In the genomic region with DNA sequence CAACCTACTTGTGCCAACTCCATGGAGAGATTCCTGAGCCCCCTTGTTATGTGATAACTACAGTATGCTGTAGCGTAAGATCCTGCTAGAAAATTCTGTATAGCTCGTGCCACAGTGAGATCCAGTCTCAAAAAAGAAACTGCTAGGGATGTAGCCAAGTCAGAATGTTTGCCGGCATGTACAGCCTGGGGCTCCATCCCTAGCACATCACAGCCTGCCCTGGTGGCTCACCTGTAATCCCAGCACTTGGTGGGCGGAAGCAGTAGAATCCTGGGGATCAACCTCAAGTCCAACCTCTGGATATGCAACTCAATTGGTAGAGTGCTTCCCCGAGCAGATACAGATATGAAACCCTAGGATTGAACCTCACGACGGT, we compare ENCODE assay signal across 8 mouse cellular contexts. TPM values are rescaled to one million over a fixed set of nuclear protein-coding genes. Genes with fewer than 3 reads are reported as not detected.
DNase-seq lines count a peak whose midpoint lies in the region; ATAC-seq and TF ChIP-seq lines count a peak whose summit lies in the region.

No protein-coding gene starts in this region.

- ATAC-seq in frontal cortex, adult (ENCODE audit: low TSS enrichment): peak; percentile 49
- peak; percentile 15; the same call in 1 of the 2 replicates for ATAC-seq in limb, embryonic 15.5 days (ENCODE audit: insufficient number of reproducible peaks, low FRiP score, low TSS enrichment, low read depth)
- ATAC-seq in stomach, postnatal 0 days (ENCODE audit: low FRiP score, low TSS enrichment): peak; percentile 38; the same call in 1 of the 2 replicates

- H3K4me1 ChIP-seq in testis, adult 2 months (ENCODE audit: control insufficient read depth, insufficient read depth, low read length): peaks cover 12% of the 10 kb centered on the region
- H3K4me1 ChIP-seq in limb, embryonic 15.5 days: peaks cover 29% of the 10 kb centered on the region
- H3K4me1 ChIP-seq in stomach, postnatal 0 days (replicated peaks; ENCODE audit: control insufficient read depth, insufficient read depth): peaks cover 6% of the 10 kb centered on the region; the same call in 1 of the 2 replicates

- peak overlapping the region; percentile 96 for H3K4me3 ChIP-seq in testis, adult 2 months (ENCODE audit: control insufficient read depth, low read depth, low read length)
- H3K4me3 ChIP-seq in limb, embryonic 15.5 days: peak overlapping the region; percentile 98
- H3K4me3 ChIP-seq in stomach, postnatal 0 days (ENCODE audit: low read depth, low read length): peak overlapping the region; percentile 100

- no peaks in the 10 kb centered on the region for H3K27me3 ChIP-seq in testis, adult 2 months (ENCODE audit: control insufficient read depth, insufficient read depth, low read length)
- H3K27me3 ChIP-seq in limb, embryonic 15.5 days: no peaks in the 10 kb centered on the region
- no peaks in the 10 kb centered on the region for H3K27me3 ChIP-seq in stomach, postnatal 0 days (ENCODE audit: control insufficient read depth, insufficient read depth, low read length)

- no peak for DNase-seq in frontal cortex, postnatal 25 days (ENCODE audit: low spot score in 2 of 2)
- no peak for DNase-seq in testis, postnatal 10 days (ENCODE audit: low spot score)
- no peak for DNase-seq in stomach, postnatal 0 days (ENCODE audit: low spot score)
- no peak for DNase-seq in spleen, adult 18-20 months
- no peak for DNase-seq in thymus, postnatal 4 days

- H3K36me3 ChIP-seq in testis, adult 2 months (ENCODE audit: control insufficient read depth, insufficient read depth, low read length): no peaks in the 10 kb centered on the region
- H3K36me3 ChIP-seq in limb, embryonic 15.5 days: peaks cover 5% of the 10 kb centered on the region; the same call in 1 of the 2 replicates
- no peaks in the 10 kb centered on the region for H3K36me3 ChIP-seq in stomach, postnatal 0 days (ENCODE audit: control insufficient read depth, insufficient read depth, low read length)

- peak; percentile 16 for TF ChIP-seq EP300 in stomach, postnatal 0 days (optimal IDR thresholded peaks at IDR 0.05)

- H3K9me3 ChIP-seq in limb, embryonic 15.5 days: no peaks in the 10 kb centered on the region
- H3K9me3 ChIP-seq in stomach, postnatal 0 days (ENCODE audit: control insufficient read depth, low read length): no peaks in the 10 kb centered on the region

- peak overlapping the region; percentile 68 for H3K4me2 ChIP-seq in limb, embryonic 15.5 days
- H3K4me2 ChIP-seq in stomach, postnatal 0 days (replicated peaks; ENCODE audit: low read depth): peak overlapping the region; percentile 70

- H3K27ac ChIP-seq in testis, adult 2 months (ENCODE audit: control insufficient read depth, insufficient read depth, low read depth, low read length): peak overlapping the region; percentile 97
- H3K27ac ChIP-seq in limb, embryonic 15.5 days: peak overlapping the region; percentile 100
- H3K27ac ChIP-seq in stomach, postnatal 0 days (replicated peaks): peak overlapping the region; percentile 100

- TF ChIP-seq POLR2A in testis, adult 2 months (IDR thresholded peaks at IDR 0.05; ENCODE audit: control insufficient read depth, low read depth, low read length): no peak

- H3K9ac ChIP-seq in limb, embryonic 15.5 days: peak overlapping the region; percentile 100
- H3K9ac ChIP-seq in stomach, postnatal 0 days (ENCODE audit: low read length): peak overlapping the region; percentile 100

- WGBS in limb, embryonic 15.5 days: 11% methylated on average over 7 of the region's 7 CpGs
- WGBS in stomach, postnatal 0 days: 9% methylated on average over 7 of the region's 7 CpGs

- no peak for TF ChIP-seq CTCF in testis, adult 2 months (IDR thresholded peaks at IDR 0.05; ENCODE audit: control insufficient read depth, insufficient read depth, insufficient replicate concordance, low read depth, low read length)
- TF ChIP-seq CTCF in stomach, postnatal 0 days (IDR thresholded peaks at IDR 0.05; ENCODE audit: low read depth): no peak

RNA-seq across cellular contexts. Expression of a gene that starts 0.5 kb away (rescaled TPM):
- polyA plus RNA-seq in testis, adult 2 months (2012; rRNA removed): 41.9 and 44.2 TPM in 2 replicates
- 467 and 506 TPM in 2 replicates for polyA plus RNA-seq in limb, embryonic 15.5 days (2015; fragmentation: Nextera tagmentation; extraction: Ambion mirVana)
- 345 and 377 TPM in 2 replicates for polyA plus RNA-seq in stomach, postnatal 0 days (2015; fragmentation: Nextera tagmentation; extraction: Ambion mirVana)
